Mouse (Mus musculus) adrenal gland, adult 2 months (tissue): ENCODE measurements at regions not wholly inside any gene's neighbourhood (a gene's known extent, or its start where the extent isn't known, plus 50 kb on each side); places are given as distances from the start of the nearest gene placed in this dataset.

Experiments
- DNase-seq: peaks from one replicate; pipeline ENCODE4 v3.0.0; 2021

GRCm38 (mm10) chr17:45824977-45825376 is 91.3 kb upstream of the 1600014C23Rik start:
- no peak for DNase-seq

GRCm38 (mm10) chr17:45823501-45823900 is 89.9 kb upstream of the 1600014C23Rik start:
- DNase-seq: no peak

- no peak for DNase-seq
Measured at GRCm38 (mm10) chr17:45822427-45822826, 88.8 kb upstream of the 1600014C23Rik start.

GRCm38 (mm10) chr17:45821356-45821755 is 87.7 kb upstream of the 1600014C23Rik start:
- no peak for DNase-seq

- DNase-seq: no peak
Measured at GRCm38 (mm10) chr17:45819143-45819542, 85.5 kb upstream of the 1600014C23Rik start.

- DNase-seq: no peak
Measured at GRCm38 (mm10) chr17:45816566-45816965, 82.9 kb upstream of the 1600014C23Rik start.

- DNase-seq: peak; percentile 41
Measured at GRCm38 (mm10) chr17:45815833-45816232, 82.2 kb upstream of the 1600014C23Rik start.

- DNase-seq: no peak
Measured at GRCm38 (mm10) chr17:45815341-45815740, 81.7 kb upstream of the 1600014C23Rik start.

- DNase-seq: no peak
Measured at GRCm38 (mm10) chr17:45814586-45814985, 80.9 kb upstream of the 1600014C23Rik start.

- DNase-seq: no peak
Measured at GRCm38 (mm10) chr17:45813956-45814355, 80.3 kb upstream of the 1600014C23Rik start.

- DNase-seq: peak; percentile 62
Measured at GRCm38 (mm10) chr17:45812289-45812955, 78.8 kb upstream of the 1600014C23Rik start.

GRCm38 (mm10) chr17:45811632-45812221 is 78.1 kb upstream of the 1600014C23Rik start:
- DNase-seq: no peak

- DNase-seq: no peak
Measured at GRCm38 (mm10) chr17:45809728-45810127, 76.1 kb upstream of the 1600014C23Rik start.

GRCm38 (mm10) chr17:45808374-45808773 is 74.7 kb upstream of the 1600014C23Rik start:
- no peak for DNase-seq

- DNase-seq: no peak
Measured at GRCm38 (mm10) chr17:45807452-45807851, 73.8 kb upstream of the 1600014C23Rik start.

- DNase-seq: no peak
Measured at GRCm38 (mm10) chr17:45806831-45807230, 73.2 kb upstream of the 1600014C23Rik start.

- DNase-seq: no peak
Measured at GRCm38 (mm10) chr17:45806430-45806829, 72.8 kb upstream of the 1600014C23Rik start.

GRCm38 (mm10) chr17:45805471-45806082 is 71.9 kb upstream of the 1600014C23Rik start:
- no peak for DNase-seq

GRCm38 (mm10) chr17:45803331-45803730 is 69.7 kb upstream of the 1600014C23Rik start:
- DNase-seq: no peak

GRCm38 (mm10) chr17:45802439-45802838 is 68.8 kb upstream of the 1600014C23Rik start:
- DNase-seq: no peak

GRCm38 (mm10) chr17:45799725-45800124 is 66.1 kb upstream of the 1600014C23Rik start:
- DNase-seq: no peak

- no peak for DNase-seq
Measured at GRCm38 (mm10) chr17:45798996-45799395, 65.4 kb upstream of the 1600014C23Rik start.

GRCm38 (mm10) chr17:45798456-45798855 is 64.8 kb upstream of the 1600014C23Rik start:
- DNase-seq: no peak
